Mouse (Mus musculus): Measurements from ENCODE around the gene Mtf2. TPM values are rescaled to one million over a fixed set of nuclear protein-coding genes. Genes with fewer than 3 reads are reported as not detected.
"Not testable (repeated sequence)": the region's sequence is repeated elsewhere in the genome, so short reads cannot be mapped to it uniquely, and the experiment has no call there.

Mtf2 gene
- 119 and 128 TPM in 2 replicates for polyA plus RNA-seq (2015; fragmentation: Nextera tagmentation; extraction: Ambion mirVana)

DNA sequence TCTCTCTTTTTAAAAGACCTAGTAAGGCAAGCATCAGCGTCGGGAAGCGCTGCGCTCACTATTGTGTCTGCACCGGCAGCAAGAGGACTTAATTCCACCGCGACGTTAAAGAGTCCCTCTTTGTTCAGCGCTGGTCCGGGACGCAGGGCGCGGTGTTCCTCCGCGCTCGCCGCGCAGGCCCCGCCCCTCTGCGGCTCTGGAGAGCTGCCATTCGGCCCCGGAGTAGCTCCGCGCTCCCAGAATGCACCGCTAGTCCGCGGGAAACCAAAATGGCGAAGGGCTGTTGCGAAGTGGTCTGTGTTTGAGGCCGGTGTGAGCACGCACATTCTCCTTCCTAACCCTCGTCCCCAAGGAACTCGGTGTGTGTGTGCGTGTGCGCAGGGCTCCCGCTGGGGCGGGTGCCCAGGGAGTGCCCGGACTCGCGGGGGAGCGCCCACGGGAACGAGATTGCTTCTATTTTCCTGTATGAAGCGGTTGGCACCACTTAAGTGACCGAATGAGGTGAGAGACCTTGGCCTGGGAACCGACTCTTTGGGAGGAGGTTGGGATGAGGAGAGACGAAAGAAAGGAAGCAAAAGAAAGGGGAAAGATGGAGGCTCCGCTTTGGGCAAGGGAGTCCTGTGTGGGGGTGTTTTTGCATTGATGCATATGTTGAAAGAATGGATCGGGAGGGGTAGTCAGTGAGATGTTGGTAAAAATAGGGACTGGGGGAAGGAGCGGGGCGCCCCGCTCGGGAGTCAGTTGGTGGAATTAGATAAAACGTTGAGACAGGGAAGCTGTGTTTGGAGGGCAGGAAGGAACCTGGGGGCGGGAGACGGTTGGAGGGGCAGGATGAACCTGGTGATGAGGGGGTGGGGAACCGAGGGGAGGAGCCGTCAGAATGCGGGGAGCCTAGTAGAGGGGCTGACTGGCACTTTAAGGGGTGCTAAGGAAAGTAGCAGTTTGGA, at the start of gene Mtf2:
TSS of gene Mtf2 (plus strand) at position 210 of the 947 bp plus-strand sequence.
- peak; percentile 88 for ATAC-seq (ENCODE audit: insufficient number of reproducible peaks, insufficient read depth, low FRiP score, low TSS enrichment, low read depth)
- H3K4me2 ChIP-seq = peak within 1 kb of the TSS; percentile 69
- peak within 1 kb of the TSS; percentile 95 for H3K9ac ChIP-seq
- peak within 1 kb of the TSS; percentile 79 for H3K4me3 ChIP-seq
- peaks cover 23% of the 10 kb centered on the region for H3K36me3 ChIP-seq
- peaks cover 9% of the 10 kb centered on the region for H3K4me1 ChIP-seq
- no peaks in the 10 kb centered on the region for H3K9me3 ChIP-seq
- WGBS = under 1% methylated on average over 59 of the region's 59 CpGs
- peak within 1 kb of the TSS; percentile 92 for H3K27ac ChIP-seq
- no peaks in the 10 kb centered on the region for H3K27me3 ChIP-seq

DNA sequence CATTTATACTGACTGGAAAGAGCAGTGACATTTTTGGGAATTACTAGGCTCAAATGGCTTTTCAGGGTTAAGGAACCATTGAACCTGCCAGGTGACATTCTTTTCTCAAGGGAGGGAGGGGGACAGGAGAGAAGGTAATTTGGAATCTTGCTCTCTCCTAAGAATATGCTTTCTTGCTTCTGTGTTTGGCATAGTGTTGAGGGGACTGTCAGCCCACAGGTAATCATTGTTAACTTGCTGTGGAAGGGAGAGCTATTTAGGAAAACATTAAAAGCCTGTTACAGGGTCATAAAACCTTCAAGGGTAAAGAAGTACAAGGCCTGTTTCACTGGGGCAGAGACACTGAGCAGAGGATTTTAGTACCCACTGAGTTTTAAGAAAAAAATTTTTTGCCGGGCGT, 48.2 kb upstream of the Mtf2 start:
- Histone ChIP-seq H3K27me3 (no peaks in the 10 kb centered on the region), H3K9ac (no peak overlapping the region), H3K4me3 (no peak overlapping the region), H3K4me2 (no peak overlapping the region), H3K4me1 (no peaks in the 10 kb centered on the region), H3K27ac (no peak overlapping the region), H3K36me3 (no peaks in the 10 kb centered on the region), H3K9me3 (no peaks in the 10 kb centered on the region)
- WGBS = 96% methylated on average over 2 of the region's 2 CpGs
- no peak for ATAC-seq (ENCODE audit: insufficient number of reproducible peaks, insufficient read depth, low FRiP score, low TSS enrichment, low read depth)

DNA sequence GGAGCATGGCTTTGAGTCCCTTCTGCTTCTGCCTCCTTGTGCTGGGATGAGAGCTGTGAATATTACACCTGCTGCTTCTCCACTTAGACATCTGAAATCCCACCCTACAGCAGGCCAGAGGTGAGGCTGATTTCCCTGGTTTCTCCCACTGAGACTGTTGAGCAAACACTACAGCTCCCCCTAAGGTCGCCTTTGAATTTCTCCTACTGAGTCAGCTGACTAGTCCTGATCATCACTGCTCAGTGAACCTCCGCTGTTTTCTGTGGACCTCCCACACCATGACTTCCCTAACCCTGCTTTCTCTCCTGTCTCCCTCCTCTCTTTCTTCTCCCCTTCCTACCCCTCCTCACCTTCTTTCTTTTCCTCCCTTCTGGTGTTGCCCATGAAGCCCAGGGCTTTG, 46.1 kb upstream of the Mtf2 start:
- H3K4me1 ChIP-seq = no peaks in the 10 kb centered on the region
- no peak overlapping the region for H3K9ac ChIP-seq
- no peaks in the 10 kb centered on the region for H3K9me3 ChIP-seq
- H3K36me3 ChIP-seq = no peaks in the 10 kb centered on the region
- H3K27me3 ChIP-seq = no peaks in the 10 kb centered on the region
- WGBS = 30% methylated on average over 2 of the region's 2 CpGs
- no peak for ATAC-seq (ENCODE audit: insufficient number of reproducible peaks, insufficient read depth, low FRiP score, low TSS enrichment, low read depth)
- H3K27ac ChIP-seq = no peak overlapping the region
- no peak overlapping the region for H3K4me3 ChIP-seq
- H3K4me2 ChIP-seq = no peak overlapping the region

DNA sequence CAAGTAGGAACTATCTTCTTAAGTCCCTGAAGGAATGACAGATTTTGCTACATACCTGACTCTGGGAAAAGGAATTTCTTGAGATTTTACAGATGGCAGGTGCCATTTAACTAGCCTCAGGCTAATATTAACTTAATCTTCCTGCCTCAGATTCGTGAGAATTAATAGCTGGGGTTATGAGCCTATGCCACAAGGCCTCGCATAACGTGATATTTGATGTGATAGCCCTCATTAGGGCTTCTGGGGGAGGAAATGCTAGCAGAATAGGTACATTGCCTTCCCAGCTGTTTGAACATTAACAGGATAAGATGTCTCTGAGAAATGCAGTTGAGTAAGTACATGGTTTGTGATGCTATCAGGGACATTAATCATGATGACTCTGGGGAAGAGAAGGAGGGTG, 44.1 kb upstream of the Mtf2 start:
- H3K4me1 ChIP-seq = no peaks in the 10 kb centered on the region
- no peaks in the 10 kb centered on the region for H3K9me3 ChIP-seq
- no peaks in the 10 kb centered on the region for H3K27me3 ChIP-seq
- H3K4me3 ChIP-seq = no peak overlapping the region
- H3K36me3 ChIP-seq = no peaks in the 10 kb centered on the region
- no peak overlapping the region for H3K4me2 ChIP-seq
- ATAC-seq (ENCODE audit: insufficient number of reproducible peaks, insufficient read depth, low FRiP score, low TSS enrichment, low read depth) = no peak
- H3K27ac ChIP-seq = no peak overlapping the region
- no peak overlapping the region for H3K9ac ChIP-seq
- 57% methylated on average over 3 of the region's 3 CpGs for WGBS

DNA sequence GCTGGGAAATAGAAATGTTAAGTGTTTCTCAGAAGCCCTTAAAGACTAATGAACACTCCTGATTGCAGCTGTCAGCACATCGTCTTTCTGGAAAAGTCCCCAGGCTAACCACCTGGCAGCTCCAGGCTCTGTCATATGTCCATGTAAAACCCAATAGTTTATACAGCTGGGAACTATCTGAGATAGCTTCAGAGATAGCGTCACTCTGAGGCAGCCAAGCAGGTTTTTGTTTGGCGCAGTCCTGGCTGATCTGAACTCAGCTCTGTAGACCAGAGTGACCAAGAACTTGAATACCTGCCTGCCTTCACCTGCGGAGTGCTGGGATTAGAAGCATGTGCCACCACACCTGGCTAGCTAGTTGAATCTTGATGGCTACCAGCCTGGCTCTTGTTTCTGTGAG, 37.2 kb upstream of the Mtf2 start:
- no peak for ATAC-seq (ENCODE audit: insufficient number of reproducible peaks, insufficient read depth, low FRiP score, low TSS enrichment, low read depth)
- 77% methylated on average over 4 of the region's 4 CpGs for WGBS
- H3K27ac ChIP-seq = no peak overlapping the region
- no peaks in the 10 kb centered on the region for H3K9me3 ChIP-seq
- H3K4me1 ChIP-seq = no peaks in the 10 kb centered on the region
- H3K36me3 ChIP-seq = no peaks in the 10 kb centered on the region
- H3K27me3 ChIP-seq = no peaks in the 10 kb centered on the region
- no peak overlapping the region for H3K4me3 ChIP-seq
- no peak overlapping the region for H3K9ac ChIP-seq
- no peak overlapping the region for H3K4me2 ChIP-seq

DNA sequence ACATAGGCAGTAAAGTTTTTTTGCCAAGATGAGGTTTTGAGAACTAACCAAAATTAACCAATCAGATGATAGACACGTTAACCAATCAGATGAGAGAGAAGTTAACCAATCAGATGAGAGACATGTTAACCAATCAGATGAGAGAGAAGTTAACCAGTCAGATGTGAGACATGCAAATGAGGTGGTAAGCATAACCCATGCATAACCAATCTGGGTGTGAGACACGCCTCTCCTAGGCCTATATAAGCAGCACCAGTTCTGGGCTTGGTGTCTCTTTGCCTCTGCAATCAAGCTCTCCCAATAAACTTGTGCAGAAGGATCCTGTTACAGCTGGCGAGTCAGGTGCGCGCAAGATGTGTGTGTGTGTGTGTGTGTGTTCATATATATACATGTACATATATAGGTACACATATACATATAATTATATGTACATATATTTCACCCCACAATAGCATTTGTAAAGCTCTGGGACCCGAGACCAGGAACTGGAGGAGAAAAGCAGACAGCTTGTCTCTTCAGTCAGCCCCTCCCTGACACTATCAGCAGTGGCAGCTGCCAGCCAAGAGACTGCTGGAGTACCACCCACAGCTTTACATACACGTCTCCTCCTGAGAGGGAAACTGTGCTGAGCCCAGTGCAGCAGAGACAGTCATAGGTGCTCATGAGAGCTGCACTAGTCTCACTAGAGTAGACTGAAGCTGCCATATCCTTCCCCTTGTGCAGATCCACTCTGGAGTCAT, 36.5 kb upstream of the Mtf2 start:
- H3K4me3 ChIP-seq; H3K9me3 ChIP-seq; H3K27ac ChIP-seq; H3K4me2 ChIP-seq; H3K36me3 ChIP-seq; H3K27me3 ChIP-seq; ATAC-seq (ENCODE audit: insufficient number of reproducible peaks, insufficient read depth, low FRiP score, low TSS enrichment, low read depth); H3K9ac ChIP-seq; H3K4me1 ChIP-seq: not testable (repeated sequence)
- WGBS = 90% methylated on average over 7 of the region's 7 CpGs

DNA sequence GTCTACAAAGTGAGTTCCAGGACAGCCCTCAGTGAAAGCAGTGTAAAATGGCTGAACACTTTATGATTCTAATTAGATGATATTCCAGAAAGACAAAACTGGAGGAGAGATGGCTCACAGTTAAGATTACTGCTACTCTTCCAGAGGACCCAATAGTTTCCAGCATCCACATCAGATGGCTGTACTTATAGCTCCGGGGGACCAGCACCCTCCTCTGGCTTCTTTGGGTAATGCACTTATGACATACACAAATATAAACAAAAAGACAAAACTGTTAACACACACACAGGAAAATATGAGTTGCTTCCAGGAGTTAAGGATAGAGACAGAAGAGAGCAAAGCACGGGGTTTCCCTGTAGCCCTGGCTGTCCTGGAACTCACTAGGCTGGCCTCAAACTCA, 35.5 kb upstream of the Mtf2 start:
- ATAC-seq (ENCODE audit: insufficient number of reproducible peaks, insufficient read depth, low FRiP score, low TSS enrichment, low read depth) = no peak
- H3K4me1 ChIP-seq = no peaks in the 10 kb centered on the region

DNA sequence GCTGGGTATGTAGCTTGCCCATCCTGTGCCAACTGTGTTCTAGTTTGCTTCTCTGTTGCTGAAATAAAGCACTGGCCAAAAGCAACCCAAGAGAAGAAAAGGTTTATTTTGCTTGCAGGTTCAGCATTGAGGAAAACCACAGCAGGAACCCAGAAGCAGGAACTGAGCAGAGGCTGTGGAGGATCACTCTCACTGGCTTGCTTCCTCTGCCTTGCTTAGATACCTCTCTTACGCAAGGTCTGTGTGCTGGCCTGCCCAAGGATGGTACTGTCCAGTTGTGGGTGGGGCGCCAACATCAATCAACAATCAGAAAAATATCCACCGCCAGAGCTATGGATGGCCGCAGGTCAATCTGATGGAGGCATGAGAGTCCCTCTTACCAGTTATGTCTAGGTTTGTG, 34.2 kb upstream of the Mtf2 start:
- no peak overlapping the region for H3K27ac ChIP-seq
- 93% methylated on average over 4 of the region's 4 CpGs for WGBS

More for the DNA sequence above, 35.5 kb upstream of the Mtf2 start:
- H3K27me3 ChIP-seq = no peaks in the 10 kb centered on the region
- no peaks in the 10 kb centered on the region for H3K36me3 ChIP-seq
- H3K4me2 ChIP-seq = no peak overlapping the region
- H3K9me3 ChIP-seq = no peaks in the 10 kb centered on the region
- 68% methylated on average over 2 of the region's 2 CpGs for WGBS
- H3K9ac ChIP-seq = no peak overlapping the region
- H3K4me3 ChIP-seq = no peak overlapping the region
- H3K27ac ChIP-seq = no peak overlapping the region

DNA sequence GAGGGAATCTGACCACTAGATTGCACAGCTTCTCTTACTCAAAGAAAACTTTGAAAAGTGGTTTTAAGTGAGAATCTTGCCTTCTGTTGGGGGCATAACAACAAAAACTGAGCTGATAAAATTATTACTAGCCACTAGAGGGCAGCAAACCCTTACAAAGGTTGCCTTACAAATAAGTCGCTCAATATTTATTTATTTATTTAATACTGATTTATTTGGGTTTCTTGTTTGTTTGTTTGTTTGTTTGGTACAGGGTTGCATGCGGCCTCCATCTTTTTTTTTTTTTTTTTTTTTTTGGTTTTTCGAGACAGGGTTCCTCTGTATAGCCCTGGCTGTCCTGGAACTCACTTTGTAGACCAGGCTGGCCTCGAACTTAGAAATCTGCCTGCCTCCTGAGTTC, 31.3 kb upstream of the Mtf2 start:
- 32% methylated on average over 4 of the region's 4 CpGs for WGBS
- H3K9ac ChIP-seq = no peak overlapping the region
- no peaks in the 10 kb centered on the region for H3K36me3 ChIP-seq
- H3K27ac ChIP-seq = no peak overlapping the region
- H3K4me1 ChIP-seq = no peaks in the 10 kb centered on the region
- no peaks in the 10 kb centered on the region for H3K9me3 ChIP-seq
- no peak overlapping the region for H3K4me3 ChIP-seq
- no peak for ATAC-seq (ENCODE audit: insufficient number of reproducible peaks, insufficient read depth, low FRiP score, low TSS enrichment, low read depth)
- H3K27me3 ChIP-seq = no peaks in the 10 kb centered on the region
- no peak overlapping the region for H3K4me2 ChIP-seq

More for the DNA sequence above, 34.2 kb upstream of the Mtf2 start:
- H3K36me3 ChIP-seq = no peaks in the 10 kb centered on the region
- H3K27me3 ChIP-seq = no peaks in the 10 kb centered on the region
- H3K9ac ChIP-seq = no peak overlapping the region
- no peaks in the 10 kb centered on the region for H3K4me1 ChIP-seq
- no peaks in the 10 kb centered on the region for H3K9me3 ChIP-seq
- ATAC-seq (ENCODE audit: insufficient number of reproducible peaks, insufficient read depth, low FRiP score, low TSS enrichment, low read depth) = no peak
- H3K4me3 ChIP-seq = no peak overlapping the region
- no peak overlapping the region for H3K4me2 ChIP-seq

DNA sequence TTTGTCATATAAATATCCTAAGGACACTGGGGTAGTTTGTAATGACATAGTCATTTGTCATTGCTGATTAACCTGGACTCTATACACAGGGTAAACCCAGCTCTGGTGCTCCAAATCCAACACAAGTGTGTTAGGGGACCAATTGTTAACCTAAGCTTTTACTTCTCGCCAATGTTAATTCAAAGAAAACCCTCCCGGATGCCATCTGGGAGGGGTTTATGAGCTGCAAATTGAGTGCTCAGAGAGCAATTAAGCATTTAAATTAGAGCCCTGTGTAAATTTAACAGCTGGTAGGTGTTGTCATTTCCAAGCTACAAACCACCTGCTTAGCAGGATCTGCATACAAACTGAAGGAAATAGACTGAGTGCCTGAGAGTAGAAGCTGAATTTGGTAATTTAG, 30.0 kb upstream of the Mtf2 start:
- no peak overlapping the region for H3K4me3 ChIP-seq
- ATAC-seq (ENCODE audit: insufficient number of reproducible peaks, insufficient read depth, low FRiP score, low TSS enrichment, low read depth) = no peak
- WGBS = 53% methylated on average over 2 of the region's 2 CpGs
- H3K9me3 ChIP-seq = no peaks in the 10 kb centered on the region
- H3K4me2 ChIP-seq = no peak overlapping the region
- H3K9ac ChIP-seq = no peak overlapping the region
- H3K36me3 ChIP-seq = no peaks in the 10 kb centered on the region
- no peaks in the 10 kb centered on the region for H3K27me3 ChIP-seq
- H3K27ac ChIP-seq = no peak overlapping the region
- H3K4me1 ChIP-seq = no peaks in the 10 kb centered on the region

DNA sequence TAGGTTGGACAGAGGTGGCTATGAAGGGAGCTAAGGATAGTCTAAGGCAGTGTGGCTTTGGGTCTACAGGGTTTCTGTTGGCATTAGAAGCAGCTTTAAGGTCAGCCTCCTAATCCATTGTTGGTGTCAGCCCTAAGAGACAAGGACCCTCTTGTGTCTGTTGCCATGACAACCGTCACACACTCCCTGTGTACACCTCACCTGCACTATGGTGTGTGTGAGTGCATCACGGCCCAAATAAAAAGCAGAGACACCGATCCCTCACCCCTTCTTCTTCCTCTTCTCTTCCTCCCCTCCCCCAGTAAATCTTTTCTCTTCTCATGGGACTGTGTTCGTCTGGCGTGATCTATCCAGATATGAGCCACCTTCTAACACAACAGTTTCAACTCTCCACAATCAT, 23.4 kb upstream of the Mtf2 start:
- no peak overlapping the region for H3K4me2 ChIP-seq

DNA sequence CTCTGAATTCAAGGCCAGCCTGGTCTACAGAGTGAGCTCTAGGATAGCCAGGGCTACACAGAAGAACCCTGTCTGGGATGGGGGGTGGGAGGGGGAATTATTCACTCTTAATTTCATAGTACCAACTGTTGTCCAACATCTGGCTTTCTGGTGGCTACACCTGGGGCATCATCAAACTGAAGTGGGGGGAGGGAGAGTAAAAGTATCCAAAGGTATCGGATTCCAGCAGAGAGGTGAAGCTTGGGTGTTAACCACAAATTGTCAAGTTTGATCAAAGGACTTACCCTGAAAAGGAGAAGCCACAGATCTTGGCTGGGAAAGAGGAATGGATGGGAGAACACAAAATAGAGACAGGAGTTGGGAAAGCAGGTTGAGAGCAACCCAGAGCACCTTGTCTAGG, 21.6 kb upstream of the Mtf2 start:
- Histone ChIP-seq H3K36me3 (no peaks in the 10 kb centered on the region), H3K27ac (no peak overlapping the region), H3K9ac (no peak overlapping the region), H3K9me3 (no peaks in the 10 kb centered on the region), H3K27me3 (no peaks in the 10 kb centered on the region), H3K4me1 (peaks cover 4% of the 10 kb centered on the region; the same call in 1 of the 2 replicates), H3K4me3 (no peak overlapping the region), H3K4me2 (no peak overlapping the region)
- ATAC-seq (ENCODE audit: insufficient number of reproducible peaks, insufficient read depth, low FRiP score, low TSS enrichment, low read depth) = no peak
- WGBS = 30% methylated on average over 1 of the region's 1 CpGs

More for the DNA sequence above, 23.4 kb upstream of the Mtf2 start:
- no peaks in the 10 kb centered on the region for H3K9me3 ChIP-seq
- no peak overlapping the region for H3K27ac ChIP-seq
- H3K4me3 ChIP-seq = no peak overlapping the region
- ATAC-seq (ENCODE audit: insufficient number of reproducible peaks, insufficient read depth, low FRiP score, low TSS enrichment, low read depth) = no peak
- WGBS = 85% methylated on average over 5 of the region's 5 CpGs
- no peaks in the 10 kb centered on the region for H3K27me3 ChIP-seq
- no peaks in the 10 kb centered on the region for H3K36me3 ChIP-seq
- no peak overlapping the region for H3K9ac ChIP-seq
- peaks cover 4% of the 10 kb centered on the region; the same call in 1 of the 2 replicates for H3K4me1 ChIP-seq

Measured in embryonic facial prominence, embryonic 13.5 days (tissue).